Mouse (Mus musculus) kidney, postnatal 0 days (tissue): ENCODE data around the gene Fam126a. TPM values are rescaled to one million over a fixed set of nuclear protein-coding genes. Genes with fewer than 3 reads are reported as not detected.

Experiments
- ATAC-seq: fragments of 200-750 bp; cut with Nextera tagmentation; replicated peaks from 2 replicates; pipeline ENCODE4 v1.8.0; 2017; ENCODE audit warnings: low read depth, moderate number of reproducible peaks, moderate TSS enrichment, moderate library complexity; ENCODE audit not compliant: low FRiP score
- DNase-seq: peaks from one replicate; pipeline ENCODE4 v3.0.0-alpha.2; 2016; ENCODE audit warnings: low spot score
- H3K27ac ChIP-seq: fragments of 300-500 bp; sonication (generic); 2 replicates; pipeline ENCODE4 v1.5.1; 2014; ENCODE audit warnings: mild to moderate bottlenecking
- H3K27me3 ChIP-seq: fragments of 300-500 bp; sonication (generic); 2 replicates; pipeline ENCODE4 v1.6.1; 2014; ENCODE audit warnings: low read length, mixed read lengths; ENCODE audit not compliant: insufficient read depth
- H3K36me3 ChIP-seq: fragments of 300-500 bp; sonication (generic); 2 replicates; pipeline ENCODE4 v1.6.1; 2014; ENCODE audit warnings: low read length, mixed read lengths; ENCODE audit not compliant: insufficient read depth
- H3K4me1 ChIP-seq: fragments of 300-500 bp; sonication (generic); replicated peaks from 2 replicates; pipeline ENCODE4 v1.6.1; 2014; ENCODE audit warnings: antibody characterized with exemption, low read length, mixed read lengths; ENCODE audit not compliant: insufficient read depth
- H3K4me2 ChIP-seq: fragments of 300-500 bp; sonication (generic); 2 replicates; pipeline ENCODE4 v1.6.1; 2014; ENCODE audit warnings: mild to moderate bottlenecking, low read length, moderate library complexity, mixed read lengths
- H3K4me3 ChIP-seq: fragments of 300-500 bp; sonication (generic); replicated peaks from 2 replicates; pipeline ENCODE4 v1.5.1; 2014; ENCODE audit warnings: low read depth, low read length
- H3K9ac ChIP-seq: fragments of 300-500 bp; sonication (generic); 2 replicates; pipeline ENCODE4 v1.6.1; 2014; ENCODE audit warnings: low read depth, low read length
- H3K9me3 ChIP-seq: fragments of 300-500 bp; sonication (generic); replicated peaks from 2 replicates; pipeline ENCODE4 v1.6.1; 2016; ENCODE audit warnings: low read length, inconsistent platforms, mixed read lengths
- CTCF ChIP-seq: IDR thresholded peaks from 2 replicates; pipeline ENCODE4 v1.5.1; 2016; ENCODE audit warnings: antibody characterized with exemption, low read depth, mild to moderate bottlenecking, moderate library complexity
- WGBS: fragments of 180-500 bp; shearing (Covaris S2); extraction: QIAGEN DNeasy Blood & Tissue Kit; methylation state at CpG from one replicate; pipeline ENCODE4 v1.1.7; 2014; 5-methylcytosine and 5-hydroxymethylcytosine counted together
- polyA plus RNA-seq: library from polyadenylated mRNA; unstranded; fragments of >200 nt; fragmentation: Nextera tagmentation; extraction: Ambion mirVana; gene quantifications from 2 replicates; pipeline ENCODE4 v1.2.1, GENCODE M21; 2015

Gene Fam126a
- polyA plus RNA-seq, 1 experiment from 2014 or later = 10.7 TPM

DNA sequence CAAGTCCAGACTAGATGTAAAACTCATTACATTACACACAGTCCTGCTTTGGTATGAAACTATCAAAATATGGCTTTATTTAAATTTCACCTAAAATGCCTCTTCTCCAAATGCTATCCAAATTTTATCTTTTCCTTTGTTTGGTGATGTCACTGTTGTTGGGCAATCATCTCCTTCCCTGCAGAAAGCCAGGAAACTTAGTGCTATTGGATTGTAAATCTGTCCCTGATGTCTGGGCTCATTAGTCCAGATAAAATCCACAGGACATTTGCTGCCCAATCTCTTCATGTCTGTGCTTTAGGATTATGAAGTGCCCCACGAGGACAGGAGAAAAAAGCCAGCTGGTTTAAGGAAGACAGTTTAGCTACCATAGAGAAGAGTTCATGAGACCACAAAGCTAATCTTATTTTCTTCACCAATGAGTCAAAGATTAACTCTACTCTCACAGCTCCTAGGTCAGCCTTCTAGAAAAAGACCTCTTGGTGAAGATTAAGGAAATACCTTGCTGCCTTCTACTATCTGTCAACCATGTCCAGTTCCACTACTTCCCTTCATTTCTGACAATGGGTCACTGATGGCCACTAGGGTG, 31.3 kb downstream of the Fam126a start:
- WGBS = 50% methylated on average over 1 of the region's 1 CpGs
- no peak for DNase-seq
- Histone ChIP-seq H3K27ac (no peak overlapping the region), H3K4me2 (no peak overlapping the region), H3K36me3 (no peaks in the 10 kb centered on the region), H3K4me3 (no peak overlapping the region), H3K9me3 (no peaks in the 10 kb centered on the region), H3K27me3 (no peaks in the 10 kb centered on the region), H3K9ac (no peak overlapping the region), H3K4me1 (no peaks in the 10 kb centered on the region)
- ATAC-seq = no peak
- TF ChIP-seq CTCF = 0 out of 2 replicates have a peak, but pooled peaks have one; percentile 2

DNA sequence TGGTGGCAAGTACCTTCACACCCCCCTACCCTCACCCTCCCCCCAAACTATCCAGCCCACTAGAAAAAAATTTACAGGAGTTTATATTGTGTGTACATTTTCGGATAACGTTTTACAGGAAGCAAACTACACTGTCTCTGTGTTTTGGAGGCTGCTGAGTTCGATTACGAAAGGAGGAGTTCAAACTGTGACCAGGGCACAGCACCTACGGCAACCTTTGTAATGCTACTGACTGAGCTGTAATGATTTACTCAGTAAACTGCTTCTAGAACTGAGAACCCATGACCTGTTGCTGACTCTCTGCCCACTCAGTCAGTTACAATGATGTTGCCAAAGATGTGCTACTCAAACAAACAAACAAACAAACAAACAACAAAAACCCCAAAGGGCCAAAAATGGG, 34.5 kb downstream of the Fam126a start:
- H3K27me3 ChIP-seq = no peaks in the 10 kb centered on the region
- DNase-seq = peak; percentile 14
- no peaks in the 10 kb centered on the region for H3K9me3 ChIP-seq
- H3K4me3 ChIP-seq = no peak overlapping the region
- TF ChIP-seq CTCF = no peak
- H3K9ac ChIP-seq = no peak overlapping the region
- H3K4me1 ChIP-seq = no peaks in the 10 kb centered on the region; the same call in 1 of the 2 replicates
- 58% methylated on average over 5 of the region's 5 CpGs for WGBS
- no peaks in the 10 kb centered on the region for H3K36me3 ChIP-seq
- no peak overlapping the region for H3K4me2 ChIP-seq
- 0 out of 2 replicates have a peak, but pooled peaks have one; percentile 36 for ATAC-seq
- H3K27ac ChIP-seq = no peak overlapping the region

DNA sequence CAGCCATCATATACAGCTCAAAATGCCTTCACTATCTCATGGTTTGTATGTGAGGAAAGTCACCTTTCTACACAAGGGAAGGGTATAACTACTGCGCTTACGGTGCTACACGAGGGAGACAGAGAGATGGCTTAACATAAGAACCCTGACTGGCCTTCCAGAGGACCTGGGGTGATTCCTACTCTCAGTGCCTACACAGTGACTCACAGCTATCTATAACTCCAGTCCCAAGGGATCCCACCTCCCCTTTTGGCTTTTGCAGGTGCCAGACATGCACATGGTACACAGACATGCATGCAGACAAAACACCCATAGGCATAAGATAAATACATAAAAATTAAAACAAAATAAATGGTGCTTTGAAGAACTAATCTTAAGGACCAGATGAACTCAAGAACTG, 35.6 kb downstream of the Fam126a start:
- no peaks in the 10 kb centered on the region for H3K27me3 ChIP-seq
- no peak overlapping the region for H3K4me2 ChIP-seq
- H3K36me3 ChIP-seq = no peaks in the 10 kb centered on the region
- DNase-seq = no peak
- no peaks in the 10 kb centered on the region; the same call in 1 of the 2 replicates for H3K4me1 ChIP-seq
- no peaks in the 10 kb centered on the region for H3K9me3 ChIP-seq
- no peak for ATAC-seq
- H3K27ac ChIP-seq = no peak overlapping the region
- TF ChIP-seq CTCF = no peak
- H3K9ac ChIP-seq = no peak overlapping the region
- WGBS = 85% methylated on average over 3 of the region's 3 CpGs
- no peak overlapping the region for H3K4me3 ChIP-seq

DNA sequence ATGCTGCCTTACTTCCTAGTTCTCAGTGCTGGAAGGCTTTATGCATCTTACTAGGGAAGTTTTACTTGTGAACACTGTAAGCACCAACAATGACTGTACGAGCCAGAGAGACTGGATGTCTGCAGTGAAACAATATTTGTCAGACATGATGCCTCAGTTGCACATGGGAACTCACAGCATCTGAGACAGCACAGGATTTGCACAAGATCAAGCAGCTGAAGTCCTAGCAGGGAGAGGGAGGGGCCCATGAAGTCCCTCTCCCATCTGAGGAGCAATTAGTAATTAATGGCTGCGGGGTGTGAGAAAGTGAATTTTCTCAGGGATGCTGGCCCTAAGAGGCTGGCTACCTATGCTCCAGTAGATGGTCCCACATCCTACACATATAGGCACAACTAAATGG, 36.3 kb downstream of the Fam126a start:
- Histone ChIP-seq H3K4me3 (no peak overlapping the region), H3K4me1 (no peaks in the 10 kb centered on the region; the same call in 1 of the 2 replicates), H3K27ac (no peak overlapping the region), H3K9ac (no peak overlapping the region), H3K36me3 (no peaks in the 10 kb centered on the region), H3K9me3 (no peaks in the 10 kb centered on the region), H3K27me3 (no peaks in the 10 kb centered on the region), H3K4me2 (no peak overlapping the region)
- ATAC-seq = no peak
- WGBS = 78% methylated on average over 2 of the region's 2 CpGs
- no peak for TF ChIP-seq CTCF
- no peak for DNase-seq

GRCm38 (mm10) chr5:23993553-23993894, 37.0 kb downstream of the Fam126a start:
- H3K9ac ChIP-seq = no peak overlapping the region
- H3K27ac ChIP-seq = peak overlapping the region; percentile 51; the same call in 1 of the 2 replicates
- H3K9me3 ChIP-seq = no peaks in the 10 kb centered on the region
- H3K4me2 ChIP-seq = 0 out of 2 replicates have a peak overlapping the region, but pooled peaks have one; percentile 3
- H3K27me3 ChIP-seq = no peaks in the 10 kb centered on the region
- H3K4me1 ChIP-seq = no peaks in the 10 kb centered on the region; the same call in 1 of the 2 replicates
- DNase-seq (no peak), ATAC-seq (no peak)
- no peaks in the 10 kb centered on the region for H3K36me3 ChIP-seq
- TF ChIP-seq CTCF = no peak
- H3K4me3 ChIP-seq = no peak overlapping the region
- WGBS = 9% methylated on average over 2 of the region's 2 CpGs

DNA sequence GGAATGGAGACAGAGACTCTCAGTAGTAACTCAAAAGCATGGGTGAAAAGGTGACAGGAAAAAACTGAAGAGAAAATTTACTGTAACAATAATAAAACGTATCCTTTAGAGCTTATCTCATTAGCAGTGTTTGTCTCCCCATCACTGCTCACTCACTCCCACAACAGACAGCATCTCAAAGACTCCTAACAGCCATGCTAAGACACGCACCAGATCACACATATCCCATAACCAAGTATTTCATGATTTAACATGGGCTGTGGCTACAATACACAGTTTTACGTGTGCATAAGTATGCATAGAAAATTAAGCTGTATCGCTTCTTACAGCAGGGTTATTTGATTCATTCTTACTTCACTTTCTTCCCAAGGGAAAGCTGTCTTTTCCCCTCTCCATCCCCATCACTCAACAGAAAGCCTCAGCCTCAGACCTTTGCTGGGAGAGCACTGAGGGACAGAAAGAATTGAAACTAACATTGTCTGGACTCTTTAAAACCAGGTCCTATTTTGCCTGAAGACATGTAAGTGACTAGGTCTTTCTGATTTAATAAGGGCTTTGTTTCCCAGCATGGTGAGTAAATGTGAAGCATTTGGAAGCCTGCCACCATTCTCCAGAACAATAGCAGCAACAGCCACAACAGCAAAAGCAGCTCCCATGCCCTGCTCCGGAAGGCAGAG, 37.5 kb downstream of the Fam126a start:
- peak overlapping the region; percentile 51 for H3K27ac ChIP-seq
- no peaks in the 10 kb centered on the region; the same call in 1 of the 2 replicates for H3K4me1 ChIP-seq
- H3K4me3 ChIP-seq = no peak overlapping the region
- 0 out of 2 replicates have a peak overlapping the region, but pooled peaks have one; percentile 3 for H3K4me2 ChIP-seq
- no peak for TF ChIP-seq CTCF
- no peaks in the 10 kb centered on the region for H3K27me3 ChIP-seq
- H3K36me3 ChIP-seq = no peaks in the 10 kb centered on the region
- DNase-seq (peak; percentile 80), ATAC-seq (peak; percentile 63; the same call in 1 of the 2 replicates)
- no peak overlapping the region for H3K9ac ChIP-seq
- 19% methylated on average over 5 of the region's 5 CpGs for WGBS
- H3K9me3 ChIP-seq = no peaks in the 10 kb centered on the region
